Mouse (Mus musculus): ENCODE data around the gene Cacng4. TPM values are rescaled to one million over a fixed set of nuclear protein-coding genes. Genes with fewer than 3 reads are reported as not detected.

Gene Cacng4
- total RNA-seq, 1 experiment = 0.98 TPM

DNA sequence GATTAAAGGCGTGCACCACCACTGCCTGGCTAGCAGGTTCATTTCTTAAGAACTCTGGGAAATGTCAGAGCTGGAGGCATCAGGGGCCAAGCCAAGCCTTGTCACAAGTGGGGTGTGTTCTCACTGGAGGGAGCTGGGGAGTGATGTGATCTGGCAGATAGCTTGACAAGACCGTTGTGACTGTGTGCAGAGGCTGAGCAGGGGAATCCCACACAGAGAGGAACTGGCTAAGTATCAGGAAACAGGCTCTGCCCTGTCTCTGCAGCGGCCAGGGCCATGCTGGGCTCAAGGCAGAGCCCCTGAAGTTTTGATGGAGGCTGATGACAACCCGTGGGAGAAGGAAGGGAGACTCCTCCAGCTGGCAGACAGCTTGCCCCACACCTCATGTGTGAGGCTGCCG is 11.8 kb downstream of the Cacng4 start:
- no peaks in the 10 kb centered on the region for H3K36me3 ChIP-seq (ENCODE audit: control insufficient read depth, insufficient read depth, low read length, poor library complexity, severe bottlenecking)
- no peaks in the 10 kb centered on the region for H3K4me1 ChIP-seq (ENCODE audit: control insufficient read depth in 2 of 2, insufficient read depth in 2 of 2, low read length in 2 of 2, poor library complexity in 1 of 2)
- TF ChIP-seq MAFK (IDR thresholded peaks at IDR 0.05; ENCODE audit: insufficient read depth, low read depth, low read length) (no peak), CHD2 (IDR thresholded peaks at IDR 0.05; ENCODE audit: low read depth, low read length) (no peak), ZNF384 (IDR thresholded peaks at IDR 0.05; ENCODE audit: low read depth, low read length) (no peak), ZC3H11A (IDR thresholded peaks at IDR 0.05; ENCODE audit: borderline replicate concordance, low read depth, low read length) (no peak), HCFC1 (IDR thresholded peaks at IDR 0.05; ENCODE audit: borderline replicate concordance, insufficient read depth, low read length) (no peak)
- H3K27ac ChIP-seq (ENCODE audit: insufficient read depth, low read depth, low read length, poor library complexity, severe bottlenecking) = no peak overlapping the region
- no peak for DNase-seq (ENCODE audit: low read depth, low spot score)
- no peaks in the 10 kb centered on the region for H3K9me3 ChIP-seq (ENCODE audit: control insufficient read depth, insufficient read depth, low read depth, low read length)
- H3K4me3 ChIP-seq (ENCODE audit: insufficient read depth in 1 of 2, low read depth in 1 of 2, low read length in 2 of 2, poor library complexity in 1 of 2, severe bottlenecking in 1 of 2) = no peak overlapping the region
- in situ Hi-C loops (cut with MboI; ENCODE audit: low sequenced_read_pairs in 2 of 2, unreplicated experiment in 2 of 2) = no loop called here
- H3K9ac ChIP-seq (ENCODE audit: insufficient read depth, low read depth, low read length, poor library complexity, severe bottlenecking) = no peak overlapping the region

DNA sequence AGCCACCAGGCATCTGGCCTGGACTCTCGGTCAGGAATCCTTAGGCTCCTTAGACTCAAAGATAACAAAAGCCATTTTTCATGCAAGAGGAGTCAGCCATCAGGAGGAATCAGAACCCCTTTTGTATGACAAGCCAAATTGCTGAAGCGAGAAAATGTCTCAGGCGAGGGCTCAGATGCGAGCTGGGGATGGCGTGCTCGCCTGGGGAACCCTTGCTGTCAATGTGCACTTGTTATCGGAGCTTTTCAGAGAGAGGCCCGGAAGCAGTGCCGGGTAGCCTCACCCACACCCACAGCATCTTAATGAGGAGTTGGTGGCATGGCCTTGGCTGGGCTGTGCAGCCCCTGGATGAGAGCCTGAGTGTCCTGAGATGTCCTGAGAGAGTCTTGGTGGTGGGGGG is 15.5 kb downstream of the Cacng4 start:
- Histone ChIP-seq H3K4me1 (ENCODE audit: control insufficient read depth in 2 of 2, insufficient read depth in 2 of 2, low read length in 2 of 2, poor library complexity in 1 of 2) (no peaks in the 10 kb centered on the region), H3K4me3 (ENCODE audit: insufficient read depth in 1 of 2, low read depth in 1 of 2, low read length in 2 of 2, poor library complexity in 1 of 2, severe bottlenecking in 1 of 2) (no peak overlapping the region), H3K9me3 (ENCODE audit: control insufficient read depth, insufficient read depth, low read depth, low read length) (no peaks in the 10 kb centered on the region), H3K9ac (ENCODE audit: insufficient read depth, low read depth, low read length, poor library complexity, severe bottlenecking) (no peak overlapping the region), H3K27ac (ENCODE audit: insufficient read depth, low read depth, low read length, poor library complexity, severe bottlenecking) (no peak overlapping the region), H3K36me3 (ENCODE audit: control insufficient read depth, insufficient read depth, low read length, poor library complexity, severe bottlenecking) (no peaks in the 10 kb centered on the region)
- no peak for DNase-seq (ENCODE audit: low read depth, low spot score)
- TF ChIP-seq ZNF384 (IDR thresholded peaks at IDR 0.05; ENCODE audit: low read depth, low read length) (no peak), CHD2 (IDR thresholded peaks at IDR 0.05; ENCODE audit: low read depth, low read length) (no peak), MAFK (IDR thresholded peaks at IDR 0.05; ENCODE audit: insufficient read depth, low read depth, low read length) (no peak), ZC3H11A (IDR thresholded peaks at IDR 0.05; ENCODE audit: borderline replicate concordance, low read depth, low read length) (no peak), HCFC1 (IDR thresholded peaks at IDR 0.05; ENCODE audit: borderline replicate concordance, insufficient read depth, low read length) (no peak)
- in situ Hi-C loops (cut with MboI; ENCODE audit: low sequenced_read_pairs in 2 of 2, unreplicated experiment in 2 of 2) = no loop called here

DNA sequence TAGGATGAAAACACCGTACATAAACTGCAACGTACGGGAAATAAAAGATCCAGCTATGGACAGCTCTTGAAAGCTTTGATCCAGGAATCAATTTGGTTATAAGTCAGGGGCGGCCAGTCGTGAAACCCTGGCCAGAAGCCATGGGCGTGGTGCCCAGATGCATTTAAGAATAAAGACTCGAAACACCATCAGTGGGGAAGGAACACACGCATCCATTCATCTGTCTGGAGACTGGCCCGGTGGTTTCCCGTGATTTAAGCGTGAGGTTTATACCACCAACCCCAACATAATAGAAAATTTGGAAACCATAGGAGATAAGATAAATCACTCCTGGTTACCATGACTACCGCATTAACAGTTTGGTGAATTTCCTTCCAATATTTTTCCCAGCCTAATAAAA is 16.9 kb downstream of the Cacng4 start:
- TF ChIP-seq CHD2 (IDR thresholded peaks at IDR 0.05; ENCODE audit: low read depth, low read length) = no peak
- no peak for TF ChIP-seq MAFK (IDR thresholded peaks at IDR 0.05; ENCODE audit: insufficient read depth, low read depth, low read length)
- TF ChIP-seq ZC3H11A (IDR thresholded peaks at IDR 0.05; ENCODE audit: borderline replicate concordance, low read depth, low read length) = no peak
- TF ChIP-seq ZNF384 (IDR thresholded peaks at IDR 0.05; ENCODE audit: low read depth, low read length) = no peak
- TF ChIP-seq HCFC1 (IDR thresholded peaks at IDR 0.05; ENCODE audit: borderline replicate concordance, insufficient read depth, low read length) = no peak
- Histone ChIP-seq H3K27ac (ENCODE audit: insufficient read depth, low read depth, low read length, poor library complexity, severe bottlenecking) (no peak overlapping the region), H3K4me1 (ENCODE audit: control insufficient read depth in 2 of 2, insufficient read depth in 2 of 2, low read length in 2 of 2, poor library complexity in 1 of 2) (no peaks in the 10 kb centered on the region), H3K9ac (ENCODE audit: insufficient read depth, low read depth, low read length, poor library complexity, severe bottlenecking) (no peak overlapping the region), H3K4me3 (ENCODE audit: insufficient read depth in 1 of 2, low read depth in 1 of 2, low read length in 2 of 2, poor library complexity in 1 of 2, severe bottlenecking in 1 of 2) (no peak overlapping the region), H3K36me3 (ENCODE audit: control insufficient read depth, insufficient read depth, low read length, poor library complexity, severe bottlenecking) (no peaks in the 10 kb centered on the region), H3K9me3 (ENCODE audit: control insufficient read depth, insufficient read depth, low read depth, low read length) (no peaks in the 10 kb centered on the region)
- no peak for DNase-seq (ENCODE audit: low read depth, low spot score)
- in situ Hi-C loops (cut with MboI; ENCODE audit: low sequenced_read_pairs in 2 of 2, unreplicated experiment in 2 of 2) = no loop called here

DNA sequence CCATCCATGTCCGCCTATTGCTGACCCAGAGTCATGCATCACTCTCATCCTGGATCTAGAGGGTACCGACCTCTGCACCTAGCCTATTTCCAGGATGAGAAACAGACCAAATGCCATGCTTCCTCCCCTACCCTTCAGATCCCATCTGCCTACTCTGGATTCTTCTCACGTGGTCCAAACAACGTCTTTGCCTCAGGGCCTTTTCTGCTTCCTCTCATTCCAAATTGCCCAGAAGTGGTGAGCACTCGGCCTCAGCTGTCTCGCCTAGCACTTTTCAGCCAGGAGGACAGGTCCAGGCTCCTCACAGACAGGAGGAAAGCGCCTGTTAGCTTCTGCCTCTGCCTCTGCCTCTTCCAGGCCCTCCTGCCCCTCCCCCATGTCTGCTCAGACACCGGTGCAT is 21.0 kb downstream of the Cacng4 start:
- no peak for DNase-seq (ENCODE audit: low read depth, low spot score)
- Histone ChIP-seq H3K9ac (ENCODE audit: insufficient read depth, low read depth, low read length, poor library complexity, severe bottlenecking) (no peak overlapping the region), H3K4me3 (ENCODE audit: insufficient read depth in 1 of 2, low read depth in 1 of 2, low read length in 2 of 2, poor library complexity in 1 of 2, severe bottlenecking in 1 of 2) (no peak overlapping the region), H3K27ac (ENCODE audit: insufficient read depth, low read depth, low read length, poor library complexity, severe bottlenecking) (no peak overlapping the region), H3K4me1 (ENCODE audit: control insufficient read depth in 2 of 2, insufficient read depth in 2 of 2, low read length in 2 of 2, poor library complexity in 1 of 2) (no peaks in the 10 kb centered on the region), H3K9me3 (ENCODE audit: control insufficient read depth, insufficient read depth, low read depth, low read length) (no peaks in the 10 kb centered on the region), H3K36me3 (ENCODE audit: control insufficient read depth, insufficient read depth, low read length, poor library complexity, severe bottlenecking) (no peaks in the 10 kb centered on the region)
- TF ChIP-seq CHD2 (IDR thresholded peaks at IDR 0.05; ENCODE audit: low read depth, low read length) = no peak
- TF ChIP-seq ZNF384 (IDR thresholded peaks at IDR 0.05; ENCODE audit: low read depth, low read length) = no peak
- no peak for TF ChIP-seq MAFK (IDR thresholded peaks at IDR 0.05; ENCODE audit: insufficient read depth, low read depth, low read length)
- TF ChIP-seq ZC3H11A (IDR thresholded peaks at IDR 0.05; ENCODE audit: borderline replicate concordance, low read depth, low read length) = no peak
- TF ChIP-seq HCFC1 (IDR thresholded peaks at IDR 0.05; ENCODE audit: borderline replicate concordance, insufficient read depth, low read length) = no peak
- in situ Hi-C loops (cut with MboI; ENCODE audit: low sequenced_read_pairs in 2 of 2, unreplicated experiment in 2 of 2) = no loop called here

DNA sequence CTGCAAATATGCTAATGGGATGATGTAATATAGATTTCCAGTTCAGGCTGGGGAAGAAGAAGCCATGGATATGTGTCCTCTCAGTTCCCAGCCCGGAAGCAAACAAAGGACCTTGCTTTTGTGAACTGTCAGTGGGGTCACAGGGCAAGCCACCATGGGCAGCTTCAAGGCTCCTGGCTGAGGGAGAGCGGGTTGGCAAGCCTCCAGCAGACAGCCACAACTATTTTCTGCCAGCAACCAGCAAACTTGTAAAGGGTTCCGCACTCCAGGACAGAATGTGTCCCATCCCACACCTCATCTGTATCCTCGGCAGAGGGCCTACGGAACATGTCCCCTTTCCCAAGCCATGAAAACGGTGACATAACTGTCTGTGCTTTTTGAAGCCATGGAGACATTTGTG is 22.4 kb downstream of the Cacng4 start:
- no peaks in the 10 kb centered on the region for H3K36me3 ChIP-seq (ENCODE audit: control insufficient read depth, insufficient read depth, low read length, poor library complexity, severe bottlenecking)
- no peak overlapping the region for H3K4me3 ChIP-seq (ENCODE audit: insufficient read depth in 1 of 2, low read depth in 1 of 2, low read length in 2 of 2, poor library complexity in 1 of 2, severe bottlenecking in 1 of 2)
- DNase-seq (ENCODE audit: low read depth, low spot score) = no peak
- in situ Hi-C loops (cut with MboI; ENCODE audit: low sequenced_read_pairs in 2 of 2, unreplicated experiment in 2 of 2) = no loop called here
- no peak overlapping the region for H3K9ac ChIP-seq (ENCODE audit: insufficient read depth, low read depth, low read length, poor library complexity, severe bottlenecking)
- no peaks in the 10 kb centered on the region for H3K4me1 ChIP-seq (ENCODE audit: control insufficient read depth in 2 of 2, insufficient read depth in 2 of 2, low read length in 2 of 2, poor library complexity in 1 of 2)
- H3K9me3 ChIP-seq (ENCODE audit: control insufficient read depth, insufficient read depth, low read depth, low read length) = no peaks in the 10 kb centered on the region
- no peak for TF ChIP-seq ZC3H11A (IDR thresholded peaks at IDR 0.05; ENCODE audit: borderline replicate concordance, low read depth, low read length)
- TF ChIP-seq ZNF384 (IDR thresholded peaks at IDR 0.05; ENCODE audit: low read depth, low read length) = no peak
- no peak for TF ChIP-seq MAFK (IDR thresholded peaks at IDR 0.05; ENCODE audit: insufficient read depth, low read depth, low read length)
- no peak for TF ChIP-seq HCFC1 (IDR thresholded peaks at IDR 0.05; ENCODE audit: borderline replicate concordance, insufficient read depth, low read length)
- TF ChIP-seq CHD2 (IDR thresholded peaks at IDR 0.05; ENCODE audit: low read depth, low read length) = no peak
- H3K27ac ChIP-seq (ENCODE audit: insufficient read depth, low read depth, low read length, poor library complexity, severe bottlenecking) = no peak overlapping the region

Data from ES-E14 (cell line).